Mouse (Mus musculus): ENCODE results near the gene Fam13a.

Gene Fam13a

DNA sequence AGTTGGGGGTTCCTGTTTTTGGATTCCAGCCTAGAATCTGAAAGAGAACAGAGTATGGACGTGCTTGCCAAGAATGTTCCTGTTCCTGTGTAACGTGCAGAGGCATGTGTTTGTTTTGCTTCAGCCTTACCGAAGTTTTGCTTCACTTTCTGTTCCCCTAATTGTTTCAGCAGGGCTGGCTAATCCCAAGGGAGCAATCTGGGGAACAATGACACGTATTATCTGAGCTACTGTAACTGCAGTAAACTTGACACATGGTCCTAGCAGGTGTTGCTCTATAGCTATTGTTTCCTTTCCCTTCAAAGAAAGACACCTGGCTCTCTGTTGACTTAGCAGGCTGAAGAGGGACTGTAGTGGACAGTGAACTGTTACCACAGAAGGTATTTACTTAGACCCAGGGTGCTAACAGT is 25.3 kb downstream of the Fam13a start:
- no peak for DNase-seq (ENCODE audit: low spot score)

DNA sequence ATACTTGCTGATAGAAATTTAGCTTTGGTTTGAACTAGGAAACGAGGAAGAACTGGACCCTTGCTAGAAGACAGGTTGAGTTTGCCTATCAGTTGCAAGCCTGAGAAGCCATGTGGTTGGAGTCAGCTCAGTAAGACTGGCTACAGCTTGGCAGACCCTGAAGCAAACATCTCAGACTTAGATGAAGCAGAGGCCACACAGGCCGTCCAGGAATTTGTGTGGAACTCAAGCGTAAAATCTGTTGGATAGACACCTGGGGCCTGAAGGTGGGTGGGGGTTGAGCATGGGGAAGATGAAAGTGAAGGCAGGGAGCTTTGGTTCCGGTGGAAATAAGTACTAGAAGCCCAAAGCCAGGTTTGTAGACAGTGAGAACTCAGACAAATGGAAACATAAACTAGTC is 25.8 kb downstream of the Fam13a start:
- no peak for DNase-seq (ENCODE audit: low spot score)

DNA sequence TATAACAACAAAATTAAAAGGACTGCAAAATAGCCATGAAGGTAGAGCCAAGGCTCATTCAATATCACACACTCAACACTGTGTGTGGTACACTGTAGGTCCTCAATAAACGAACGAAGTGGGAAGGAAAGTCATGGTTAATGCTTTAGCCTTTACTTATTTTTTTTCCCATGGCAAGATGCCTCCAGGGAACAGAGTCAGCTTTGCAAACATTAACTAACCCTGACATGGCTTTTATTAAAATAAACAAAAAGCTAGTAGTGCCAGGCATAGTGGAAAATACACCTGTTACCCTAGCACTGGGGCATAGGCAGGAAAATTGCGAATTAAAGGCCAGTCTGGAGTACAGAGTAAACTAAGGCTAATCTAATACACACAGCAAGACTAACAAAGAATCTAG is 35.2 kb downstream of the Fam13a start:
- DNase-seq (ENCODE audit: low spot score): no peak

DNA sequence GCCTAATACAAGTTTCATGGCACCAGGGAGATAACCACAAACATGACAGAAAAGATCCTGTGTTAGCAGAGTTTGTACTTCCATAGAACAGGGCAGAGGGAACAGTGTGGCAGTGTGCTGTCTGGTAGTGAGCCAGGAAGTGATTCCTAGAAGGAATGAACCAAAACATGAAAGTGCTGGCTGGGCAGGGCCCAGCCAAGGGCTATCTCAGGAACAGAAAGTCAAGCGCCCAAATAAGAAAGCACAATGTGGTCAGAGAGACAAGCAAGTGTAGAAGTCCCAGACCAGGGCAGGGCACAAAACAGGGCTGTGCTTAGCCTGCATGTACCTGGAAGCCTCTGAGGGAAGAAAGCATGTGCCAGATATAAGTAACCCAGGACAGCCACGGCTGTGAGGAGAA is 35.6 kb downstream of the Fam13a start:
- DNase-seq (ENCODE audit: low spot score): no peak

DNA sequence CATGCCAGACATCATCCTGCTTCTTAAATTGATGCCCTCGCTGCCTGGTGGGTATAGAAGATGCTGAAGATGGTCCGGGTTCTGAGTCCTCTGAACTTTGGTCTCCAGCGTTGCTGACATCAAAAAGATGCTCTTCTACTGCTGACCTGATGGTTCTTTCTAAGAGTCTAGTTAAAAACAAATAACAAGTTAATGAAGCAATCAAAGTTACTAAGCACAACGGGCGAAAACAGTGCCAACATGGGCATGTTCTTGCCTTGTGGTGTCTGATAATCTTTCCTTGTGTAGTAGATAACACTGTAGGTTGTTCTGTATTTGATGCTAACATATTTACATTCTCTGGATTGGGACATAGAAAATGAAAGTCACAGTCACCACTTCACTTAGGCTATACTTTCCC is 37.2 kb downstream of the Fam13a start:
- DNase-seq (ENCODE audit: low spot score): no peak

DNA sequence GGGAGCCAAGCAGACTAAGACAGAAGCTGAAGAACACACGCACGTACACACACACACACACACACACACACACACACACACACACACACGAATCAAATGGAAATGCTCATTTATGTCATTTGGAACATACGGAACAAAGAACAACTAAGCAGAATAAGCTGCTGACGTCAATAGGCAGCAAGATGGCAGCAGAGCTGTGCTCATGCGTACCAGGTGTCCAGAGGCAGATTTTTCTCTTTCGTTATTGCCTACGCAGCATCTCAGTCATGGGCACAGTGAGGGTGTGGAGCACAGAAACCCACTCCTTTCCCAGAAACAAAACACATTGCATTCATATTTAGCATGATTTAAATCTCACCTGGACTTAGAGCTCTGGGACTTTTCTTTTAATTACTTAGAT is 39.2 kb downstream of the Fam13a start:
- no peak for DNase-seq (ENCODE audit: low spot score)

DNA sequence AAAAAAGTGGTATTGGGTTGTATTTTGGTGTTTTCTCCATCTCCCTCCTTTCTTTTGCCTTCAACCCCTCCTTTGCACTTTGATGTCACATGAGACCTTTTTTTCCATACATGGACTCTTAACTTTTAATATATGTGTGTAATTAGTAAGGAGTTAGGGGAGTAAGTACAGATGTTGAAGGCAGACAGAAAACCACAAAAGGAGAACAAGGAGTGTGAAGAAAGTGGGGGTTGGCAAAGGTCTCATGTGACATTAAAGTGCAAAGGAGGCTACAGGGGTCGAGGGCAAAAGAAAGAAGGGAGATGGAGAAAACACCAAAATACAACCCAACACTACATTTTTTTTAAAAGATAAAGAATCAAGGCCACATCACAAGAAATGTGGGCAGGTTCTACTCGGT is 49.1 kb downstream of the Fam13a start:
- no peak for DNase-seq (ENCODE audit: low spot score)

DNA sequence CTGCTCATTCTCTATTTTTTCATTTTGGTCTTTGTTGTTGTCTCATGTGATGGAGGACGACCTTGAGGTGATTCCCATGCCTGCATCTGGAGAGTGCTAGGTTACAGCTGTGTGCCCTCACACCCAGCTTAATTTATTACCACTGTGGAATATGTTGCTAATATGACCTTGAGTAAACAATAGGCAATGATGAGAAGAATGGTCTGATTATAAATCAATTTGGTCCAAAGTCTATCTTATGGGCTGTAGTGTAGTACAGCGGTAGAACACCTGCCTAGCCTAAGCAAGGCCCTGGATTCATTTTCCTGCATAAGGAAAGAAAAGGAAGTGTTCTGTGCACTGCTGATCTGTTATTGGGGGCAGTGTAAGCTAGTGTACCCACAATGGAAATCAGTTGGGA is 49.9 kb downstream of the Fam13a start:
- no peak for DNase-seq (ENCODE audit: low spot score)

DNA sequence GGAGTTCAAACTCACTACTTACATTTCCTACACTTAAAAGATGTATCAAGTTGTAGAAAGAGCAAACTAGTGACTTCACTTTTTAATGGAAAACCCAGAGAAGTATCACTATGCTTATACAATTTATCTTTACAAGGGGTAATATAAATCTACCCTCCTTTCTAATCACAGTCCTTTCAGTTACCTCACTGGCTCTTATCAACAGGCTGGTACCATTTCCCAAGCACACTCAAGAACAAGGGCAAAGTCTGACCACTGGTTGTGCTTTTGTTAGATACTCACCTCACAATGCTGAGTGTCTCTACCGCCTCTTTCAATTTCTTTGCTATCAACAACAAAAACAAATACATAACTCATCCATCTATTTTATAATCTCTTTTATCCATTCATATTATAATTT is 51.5 kb downstream of the Fam13a start:
- no peak for DNase-seq (ENCODE audit: low spot score)

DNA sequence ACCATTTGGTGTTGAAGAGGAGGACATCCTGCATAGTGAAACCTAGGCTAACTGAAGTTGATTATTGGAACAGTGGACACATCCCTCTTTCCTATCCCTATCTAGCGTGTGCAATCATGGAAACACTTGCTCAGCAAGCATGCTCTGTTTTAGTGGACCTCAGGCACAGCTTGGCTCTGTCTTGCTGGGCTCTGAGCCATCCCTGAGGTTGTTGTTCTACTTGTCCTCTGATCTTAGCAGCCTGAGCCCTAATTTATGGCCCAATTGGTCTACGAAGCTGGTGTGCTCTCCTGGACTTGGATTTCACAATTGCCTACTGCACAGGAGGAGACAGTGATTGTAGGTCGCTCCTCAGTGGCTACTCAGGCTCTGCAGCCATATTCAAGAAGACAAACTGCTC is 56.1 kb downstream of the Fam13a start:
- no peak for DNase-seq (ENCODE audit: low spot score)

DNA sequence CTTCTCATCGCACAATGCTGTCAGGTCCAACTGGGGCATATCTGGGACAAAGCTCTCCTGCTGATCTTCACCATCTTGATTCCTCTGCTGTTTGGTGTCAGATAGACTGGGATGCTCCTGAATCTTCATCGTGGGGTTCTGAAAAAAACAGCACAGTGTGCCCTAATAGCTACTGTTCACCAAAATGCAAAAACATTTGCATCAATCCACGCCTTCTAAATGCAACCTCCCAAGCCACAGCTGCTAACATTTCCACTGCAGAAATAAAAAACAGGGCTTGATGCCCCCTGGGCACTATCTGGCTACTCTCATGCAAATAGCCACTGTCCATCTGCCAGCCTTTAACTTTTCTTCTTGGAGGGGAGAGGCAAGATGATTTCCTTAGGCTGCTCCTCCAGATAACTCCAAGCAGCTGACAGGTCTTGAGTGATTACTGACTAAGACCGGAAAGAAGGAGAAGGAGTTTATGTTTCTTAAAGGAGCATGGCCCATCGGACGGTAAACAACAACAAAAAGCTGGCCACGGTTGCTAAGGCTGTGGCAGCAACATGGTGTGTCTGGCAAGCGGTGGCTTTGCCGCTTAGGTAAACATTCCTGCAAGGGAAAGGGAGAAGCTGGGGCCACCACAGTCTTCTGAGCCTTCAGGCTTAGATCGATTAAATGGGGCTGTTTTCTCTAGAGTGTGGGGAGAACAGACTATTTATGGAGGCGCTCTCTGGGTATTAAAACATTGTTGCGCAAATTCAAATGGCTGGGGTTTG is 59.1 kb downstream of the Fam13a start:
- no peak for DNase-seq (ENCODE audit: low spot score)

DNA sequence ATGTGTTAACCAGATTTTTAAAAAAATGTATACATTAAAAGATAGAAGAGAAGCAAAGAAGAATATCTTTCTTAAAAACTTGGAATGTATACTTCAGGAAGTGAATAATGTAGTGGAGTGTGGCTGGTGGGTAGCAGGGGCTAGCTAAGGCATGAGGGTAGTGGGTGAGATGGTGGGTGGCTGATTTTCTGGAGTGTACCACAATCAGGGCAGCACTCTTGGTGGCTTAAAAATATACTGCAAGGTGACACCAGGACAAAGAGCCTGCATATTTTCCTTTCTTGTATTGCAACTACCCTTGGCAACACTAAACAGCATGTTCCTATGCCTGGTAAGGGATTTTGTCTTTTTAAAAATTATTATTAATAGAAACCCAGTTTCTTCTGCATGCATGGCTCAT is 59.8 kb downstream of the Fam13a start:
- DNase-seq (ENCODE audit: low spot score): no peak

DNA sequence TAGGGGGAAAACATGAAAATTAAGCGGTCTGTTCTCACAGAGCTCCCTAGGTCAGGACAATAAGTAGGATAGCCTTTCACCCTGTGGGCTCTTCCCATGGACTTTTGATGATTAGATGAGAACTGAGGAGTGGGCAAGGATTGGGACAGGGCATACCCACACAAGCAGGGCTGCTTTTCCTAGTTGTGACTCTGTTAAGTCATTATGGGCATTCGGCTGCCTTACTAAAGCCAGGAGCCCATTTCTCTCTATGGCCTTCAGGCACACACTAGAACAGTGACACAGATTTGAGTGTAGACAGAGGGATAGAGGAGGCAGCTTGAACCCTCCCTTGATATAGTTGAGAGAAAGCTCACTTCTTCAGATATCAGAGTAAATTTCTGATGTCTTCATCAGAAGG is 60.3 kb downstream of the Fam13a start:
- no peak for DNase-seq (ENCODE audit: low spot score)

DNA sequence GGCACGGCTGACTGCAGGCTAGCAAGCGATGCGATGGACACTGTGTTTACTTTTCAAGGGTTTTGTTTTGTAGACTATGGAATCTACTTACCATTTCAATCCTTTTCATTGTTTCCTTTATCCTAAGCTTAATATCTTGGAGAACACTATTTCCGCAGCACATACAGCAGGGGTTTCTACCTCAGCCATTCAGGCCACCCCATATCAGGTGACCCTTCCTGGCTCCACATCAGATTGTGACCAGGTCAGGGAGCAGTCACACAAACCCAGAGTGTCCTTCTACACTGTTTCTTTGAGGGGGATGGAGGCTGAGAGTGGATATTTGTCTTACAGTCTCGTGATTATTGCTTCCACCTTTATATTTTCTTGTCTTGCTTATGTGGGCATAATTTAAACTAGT is 61.7 kb downstream of the Fam13a start:
- DNase-seq (ENCODE audit: low spot score): no peak

DNA sequence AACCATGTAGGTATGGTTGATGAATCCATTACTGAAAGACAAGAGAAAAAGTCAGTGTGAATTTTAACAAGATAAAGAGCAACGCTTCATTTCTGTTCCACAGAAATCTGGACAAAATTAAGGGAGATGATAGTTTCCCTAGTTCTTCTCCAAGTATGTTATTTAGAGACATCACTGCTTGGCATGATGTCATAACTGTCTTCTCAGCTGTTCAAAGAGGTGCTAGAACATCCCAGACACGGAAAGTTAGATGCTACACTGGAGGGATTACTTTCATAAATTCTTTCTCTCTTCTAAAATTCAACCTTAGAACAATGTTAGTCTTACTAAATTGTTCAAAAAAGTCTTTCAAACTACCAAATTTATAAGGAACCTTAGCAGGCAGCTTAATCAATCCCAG is 63.8 kb downstream of the Fam13a start:
- no peak for DNase-seq (ENCODE audit: low spot score)

DNA sequence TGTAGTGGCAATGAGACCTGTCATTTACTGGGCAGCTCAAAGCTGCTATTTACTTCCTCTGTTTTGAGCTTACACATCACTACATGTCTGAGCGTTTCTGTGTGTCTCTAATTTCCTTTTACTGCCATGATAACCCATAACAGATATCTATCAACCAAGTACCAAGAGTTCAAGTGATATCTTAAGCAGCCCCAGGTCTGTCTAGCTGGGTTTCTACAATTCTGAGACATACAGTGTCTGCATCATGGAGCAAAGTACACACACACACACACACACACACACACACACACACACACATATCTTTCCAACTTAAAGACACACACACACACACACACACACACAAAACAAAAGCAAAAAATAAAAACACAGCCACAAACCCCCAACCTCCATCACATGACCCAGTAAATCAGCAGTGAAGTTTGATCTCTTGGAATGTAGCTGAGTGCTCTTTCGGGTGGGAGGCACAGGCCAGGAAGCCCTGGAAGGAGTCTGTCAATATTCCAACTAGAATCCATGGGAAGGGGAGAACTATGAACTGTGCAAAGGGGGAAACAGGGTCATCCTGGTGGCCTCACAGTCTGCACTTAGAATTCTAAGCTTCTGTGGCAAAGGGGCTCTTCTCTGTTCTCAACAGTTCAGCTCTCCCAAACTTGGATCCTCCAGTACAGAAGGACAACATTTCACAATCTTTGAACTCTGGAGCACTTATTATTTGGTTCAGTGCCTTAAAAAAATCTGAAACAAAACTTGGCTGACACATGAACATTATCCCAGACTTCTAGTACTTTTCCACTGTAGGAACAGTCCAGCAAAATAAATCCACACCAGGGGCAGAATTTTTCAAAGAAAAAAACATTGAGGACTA is 73.0 kb downstream of the Fam13a start:
- no peak for DNase-seq (ENCODE audit: low spot score)

DNA sequence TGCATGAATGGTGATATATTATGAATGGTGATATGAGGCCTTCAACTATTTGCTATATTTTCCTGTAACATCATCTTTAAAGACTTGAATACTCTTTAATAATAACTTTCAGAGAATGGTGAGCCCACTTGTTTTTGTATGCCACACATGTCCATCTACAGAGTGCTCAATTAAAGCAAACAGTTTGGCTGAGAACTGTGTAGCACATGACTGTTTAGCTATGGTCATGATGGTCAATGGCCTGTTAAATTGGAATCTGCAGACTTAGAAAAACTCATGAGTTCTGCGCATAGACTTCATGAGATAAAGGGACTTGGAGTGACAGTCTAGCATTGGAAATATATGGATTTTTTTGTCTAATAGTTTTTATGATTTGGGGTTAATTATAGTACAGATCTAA is 73.9 kb downstream of the Fam13a start:
- no peak for DNase-seq (ENCODE audit: low spot score)

DNA sequence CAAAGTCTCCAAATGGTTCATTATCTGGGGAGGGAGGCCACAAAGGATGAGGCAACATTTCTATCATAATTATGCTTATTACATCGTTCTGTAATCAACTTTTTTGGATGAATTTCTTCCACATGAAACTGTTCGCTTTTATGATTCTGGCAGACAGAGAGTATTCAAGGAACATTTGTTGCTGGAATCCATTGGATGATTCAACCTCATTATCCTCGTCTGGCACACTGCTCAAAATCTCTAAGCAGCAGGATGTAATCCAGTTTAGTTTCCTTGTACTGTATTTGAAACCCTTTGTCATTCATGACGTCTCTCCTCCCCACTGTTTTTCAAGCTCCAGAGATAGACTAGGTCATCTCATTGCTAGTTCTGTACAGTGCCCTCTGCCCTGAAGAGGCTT is 77.5 kb downstream of the Fam13a start:
- no peak for DNase-seq (ENCODE audit: low spot score)

DNA sequence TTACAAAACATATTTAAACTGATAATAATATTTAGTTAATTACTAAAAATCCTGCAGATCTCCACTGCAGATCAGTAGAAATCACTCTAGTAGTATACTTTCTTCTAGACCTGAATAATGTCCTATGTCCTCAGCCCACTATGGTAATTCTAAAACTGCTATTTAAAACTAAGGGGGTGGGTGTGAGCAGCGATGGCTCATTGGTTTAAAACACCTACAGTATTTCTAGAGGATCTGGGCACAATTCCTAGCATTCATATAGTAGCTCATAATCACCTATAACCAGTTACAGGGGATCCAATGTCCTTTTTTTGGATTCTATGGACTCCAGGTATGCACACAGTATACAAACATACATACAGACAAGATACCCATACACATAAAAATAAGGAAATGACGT is 78.1 kb downstream of the Fam13a start:
- no peak for DNase-seq (ENCODE audit: low spot score)

DNA sequence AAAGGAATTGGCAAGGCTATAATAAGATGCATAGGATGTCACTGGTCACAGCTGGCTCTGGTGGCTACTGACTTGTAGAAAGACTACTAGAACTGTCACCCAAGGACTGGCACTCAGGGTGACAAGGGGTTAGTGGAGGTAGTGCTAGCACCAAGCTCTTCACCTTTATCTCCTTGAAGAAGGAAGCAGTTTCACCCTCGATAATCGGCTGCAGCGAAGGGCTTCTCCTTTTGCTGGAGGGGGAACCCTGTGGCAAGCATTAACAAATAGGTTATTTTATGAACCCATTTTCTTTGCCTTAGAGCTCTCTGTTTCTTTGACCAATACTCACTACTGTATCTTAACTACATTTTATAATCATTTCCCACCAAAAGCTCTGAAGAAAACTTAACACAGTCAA is 80.4 kb downstream of the Fam13a start:
- DNase-seq (ENCODE audit: low spot score): no peak

DNA sequence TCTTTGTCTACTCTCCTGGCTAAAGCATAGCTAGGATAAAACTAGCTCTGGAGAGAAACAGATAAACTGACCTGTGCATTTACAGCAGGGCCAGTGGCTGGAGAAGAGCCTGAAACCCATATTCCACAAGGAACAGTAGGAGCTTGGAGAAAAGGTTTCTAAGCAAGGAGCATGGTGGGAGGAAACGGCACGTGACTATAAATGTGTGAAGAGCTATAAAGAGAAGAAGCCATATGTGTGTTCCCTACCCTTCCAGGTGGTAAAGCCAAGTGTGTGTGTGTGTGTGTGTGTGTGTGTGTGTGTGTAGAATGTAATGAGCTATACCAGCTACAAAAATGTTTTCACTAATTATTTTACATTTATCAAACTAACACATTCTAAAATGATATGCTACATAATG is 82.1 kb downstream of the Fam13a start:
- no peak for DNase-seq (ENCODE audit: low spot score)

DNA sequence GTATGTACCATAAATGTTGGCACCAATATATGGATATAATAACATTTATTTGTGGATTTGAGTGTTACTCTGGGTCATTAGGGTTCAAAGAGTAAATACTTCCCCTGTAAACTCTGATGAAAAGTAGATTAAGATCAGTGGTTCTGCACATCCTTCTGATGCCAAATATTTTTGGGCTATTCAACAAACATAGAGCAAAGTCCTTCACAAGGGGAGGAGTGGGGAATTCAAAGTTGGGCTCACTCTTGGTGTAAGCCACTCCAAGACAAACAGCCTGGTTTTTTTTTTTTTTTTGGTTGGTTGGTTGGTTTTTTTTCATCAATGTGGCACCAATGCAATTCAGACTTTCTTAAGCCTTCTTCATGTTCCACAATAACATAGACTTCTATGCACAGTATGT is 86.6 kb downstream of the Fam13a start:
- no peak for DNase-seq (ENCODE audit: low spot score)

DNA sequence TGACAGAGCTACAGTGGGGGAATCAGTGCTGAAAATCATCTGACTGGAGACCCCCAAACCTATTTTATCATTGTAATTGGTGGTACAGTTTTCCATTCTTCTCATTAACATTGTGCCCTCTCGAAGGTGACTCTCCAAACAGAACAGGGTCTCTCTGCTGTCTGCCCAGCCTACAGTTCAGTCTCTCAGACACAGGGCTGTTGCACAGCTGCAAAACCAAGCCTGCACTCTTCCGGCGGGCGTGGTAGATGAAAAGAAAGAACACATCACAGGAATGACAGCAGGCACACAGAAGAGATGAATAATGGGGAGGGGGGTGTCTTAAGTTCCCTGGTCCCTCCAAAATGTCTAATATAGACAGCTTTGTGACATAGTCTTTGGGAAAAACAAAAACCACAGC is 90.2 kb downstream of the Fam13a start:
- no peak for DNase-seq (ENCODE audit: low spot score)
